Mouse (Mus musculus) ES-E14 (cell line): ENCODE measurements around the gene Fam131c. TPM values are rescaled to one million over a fixed set of nuclear protein-coding genes. Genes with fewer than 3 reads are reported as not detected.

Source experiments
- DNase-seq: peaks from one replicate; pipeline ENCODE4 v3.0.0-alpha.2; 2013; ENCODE audit warnings: low read depth, low spot score
- H3K27ac ChIP-seq: 2 replicates; pipeline ENCODE4 v1.5.1; 2012; ENCODE audit warnings: low read depth, mild to moderate bottlenecking, low read length, moderate library complexity, mixed read lengths; ENCODE audit not compliant: poor library complexity, insufficient read depth, severe bottlenecking
- H3K36me3 ChIP-seq: 2 replicates; pipeline ENCODE4 v1.6.1; 2012; ENCODE audit warnings: mild to moderate bottlenecking, low read length, moderate library complexity, mixed read lengths; ENCODE audit not compliant: control insufficient read depth, poor library complexity, insufficient read depth, severe bottlenecking
- H3K4me1 ChIP-seq, 2 experiments: fragments of 150-350 bp in 1 of 2; sonication (generic) in 1 of 2; 2 replicates each; pipeline ENCODE4 v1.6.1; 2012; ENCODE audit warnings: low read length in 2 of 2, mild to moderate bottlenecking in 1 of 2, mixed read lengths in 1 of 2; ENCODE audit not compliant: control insufficient read depth in 2 of 2, insufficient read depth in 2 of 2, poor library complexity in 1 of 2
- H3K4me3 ChIP-seq, 2 experiments: fragments of 150-350 bp in 1 of 2; sonication (generic) in 1 of 2; 2 replicates each; pipeline ENCODE4 v1.5.1; 2012; ENCODE audit warnings: low read length in 2 of 2, low read depth in 1 of 2, mild to moderate bottlenecking in 1 of 2, mixed read lengths in 1 of 2; ENCODE audit not compliant: insufficient read depth in 1 of 2, poor library complexity in 1 of 2, severe bottlenecking in 1 of 2
- H3K9ac ChIP-seq: 2 replicates; pipeline ENCODE4 v1.6.1; 2012; ENCODE audit warnings: low read depth, mild to moderate bottlenecking, low read length, mixed read lengths; ENCODE audit not compliant: poor library complexity, insufficient read depth, severe bottlenecking
- H3K9me3 ChIP-seq: fragments of 150-350 bp; sonication (generic); 2 replicates; pipeline ENCODE4 v1.6.1; 2012; ENCODE audit warnings: low read depth, mild to moderate bottlenecking, low read length; ENCODE audit not compliant: control insufficient read depth, insufficient read depth
- CHD2 ChIP-seq: IDR thresholded peaks from 2 replicates; pipeline ENCODE4 v1.6.1; 2014; ENCODE audit warnings: mild to moderate bottlenecking, low read depth, low read length, inconsistent platforms
- HCFC1 ChIP-seq: IDR thresholded peaks from 2 replicates; pipeline ENCODE4 v1.6.1; 2012; ENCODE audit warnings: low read length, inconsistent platforms, borderline replicate concordance; ENCODE audit not compliant: insufficient read depth
- MAFK ChIP-seq: IDR thresholded peaks from 2 replicates; pipeline ENCODE4 v1.6.1; 2014; ENCODE audit warnings: mild to moderate bottlenecking, low read depth, low read length, inconsistent platforms; ENCODE audit not compliant: insufficient read depth
- ZC3H11A ChIP-seq: IDR thresholded peaks from 2 replicates; pipeline ENCODE4 v1.6.1; 2012; ENCODE audit warnings: low read depth, mild to moderate bottlenecking, inconsistent platforms, low read length, borderline replicate concordance
- ZNF384 ChIP-seq: IDR thresholded peaks from 2 replicates; pipeline ENCODE4 v1.6.1; 2012; ENCODE audit warnings: low read depth, low read length, inconsistent platforms
- in situ Hi-C, 2 experiments: fragments of 600-800 bp; cut with MboI; formaldehyde crosslinking; loops; one replicate each; pipeline ENCODE4 v1.15.1; 2025; ENCODE audit warnings: low sequenced_read_pairs in 2 of 2, inconsistent platforms in 1 of 2; ENCODE audit not compliant: unreplicated experiment in 2 of 2
- total RNA-seq: library from RNA; depleted of rRNA; stranded (reverse); fragments of 300-350 nt; gene quantifications from 2 replicates; pipeline ENCODE4 v1.2.3, GENCODE M21; 2012

Gene Fam131c
- total RNA-seq, 1 experiment = 2.3 TPM

GRCm38 (mm10) chr4:141411430-141411992, 43.5 kb downstream of the Fam131c start:
- no peak for TF ChIP-seq CHD2
- TF ChIP-seq ZC3H11A = no peak; the same call in 1 of the 2 replicates
- no peak for TF ChIP-seq HCFC1
- TF ChIP-seq MAFK = no peak
- TF ChIP-seq ZNF384 = no peak
- in situ Hi-C loops = no loop called here
- Histone ChIP-seq H3K4me1 (peaks cover 0 to 2% of the 10 kb centered on the region in 2 experiments; a peak in 1 of 4 replicates), H3K27ac (no peak overlapping the region), H3K4me3 (0 out of 4 replicates have a peak overlapping the region, but pooled peaks of 1 of the 2 experiments have one; percentile 34), H3K9ac (no peak overlapping the region), H3K36me3 (no peaks in the 10 kb centered on the region), H3K9me3 (no peaks in the 10 kb centered on the region)
- no peak for DNase-seq

DNA sequence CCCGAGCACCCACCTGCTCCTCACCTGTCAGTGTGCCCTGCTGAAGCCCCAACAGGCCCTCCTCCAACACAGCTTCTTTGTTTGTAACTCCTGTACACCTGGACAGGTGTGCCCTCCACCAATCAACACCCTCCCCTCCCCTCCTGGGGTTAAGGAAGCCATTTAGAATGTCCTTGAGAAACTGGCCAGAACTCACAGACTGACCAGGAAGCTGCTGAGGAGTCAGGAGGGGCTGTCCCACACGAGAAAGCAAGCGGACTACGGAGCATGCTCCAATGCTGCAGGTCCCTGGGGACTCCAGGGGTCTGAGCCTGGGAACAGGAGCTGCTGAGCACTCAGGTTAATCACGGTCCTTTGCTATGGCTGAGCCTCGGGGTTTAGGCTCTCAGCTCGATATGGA, 47.9 kb downstream of the Fam131c start, which contains the start of gene Clcnkb:
TSS of gene Clcnkb (minus strand) at position 91 of the 400 bp plus-strand sequence.
- H3K9ac ChIP-seq = no peak within 1 kb of the TSS
- H3K4me1 ChIP-seq = peaks cover 0 to 11% of the 10 kb centered on the region in 2 experiments; a peak in 2 of 4 replicates
- no peak for DNase-seq
- in situ Hi-C loops = no loop called here
- H3K9me3 ChIP-seq = no peaks in the 10 kb centered on the region
- H3K27ac ChIP-seq = no peak within 1 kb of the TSS
- no peak within 1 kb of the TSS for H3K4me3 ChIP-seq
- H3K36me3 ChIP-seq = no peaks in the 10 kb centered on the region
- TF ChIP-seq CHD2 (no peak), MAFK (no peak), ZNF384 (no peak), HCFC1 (no peak), ZC3H11A (no peak)

DNA sequence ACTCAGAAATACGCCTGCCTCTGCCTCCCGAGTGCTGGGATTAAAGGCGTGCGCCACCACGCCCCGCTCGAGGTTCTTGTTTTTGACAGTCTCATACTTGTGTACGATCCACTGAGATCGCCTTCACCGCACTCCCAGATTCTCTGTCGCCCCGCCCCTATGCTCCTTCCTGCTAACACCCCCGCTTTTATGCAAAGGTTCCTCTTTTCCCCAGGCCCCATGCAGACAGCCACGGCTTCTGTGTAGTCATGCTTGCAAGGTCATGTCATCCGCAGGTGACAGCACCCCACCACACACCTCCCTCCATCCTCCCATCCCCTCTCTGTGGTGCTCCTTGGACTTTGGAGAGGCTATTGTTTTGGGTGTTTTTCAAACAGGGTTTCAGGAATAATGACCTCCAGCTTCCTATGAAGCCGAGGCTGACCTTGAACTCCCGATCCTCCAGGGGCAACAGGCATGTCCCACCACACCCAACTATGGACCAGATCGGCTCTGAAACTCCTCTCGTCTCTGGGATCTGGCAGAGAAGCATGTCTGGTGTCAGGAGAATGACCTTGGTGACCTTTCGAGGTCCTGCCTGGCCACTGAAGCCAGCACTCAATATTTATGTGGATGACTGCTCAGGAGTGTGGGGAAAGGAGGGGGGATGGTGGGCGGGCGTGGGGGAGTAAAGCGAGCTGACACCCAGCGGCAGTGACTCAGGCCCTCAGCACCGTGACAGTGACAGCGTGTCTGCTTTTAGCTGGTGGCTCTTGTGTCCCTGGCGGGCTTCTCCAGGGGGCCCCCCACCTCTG, 51.6 kb downstream of the Fam131c start:
- H3K9ac ChIP-seq = no peak overlapping the region
- no peak overlapping the region for H3K27ac ChIP-seq
- no peaks in the 10 kb centered on the region for H3K36me3 ChIP-seq
- no peak for TF ChIP-seq MAFK
- TF ChIP-seq CHD2 = no peak
- TF ChIP-seq HCFC1 = no peak
- no peak for TF ChIP-seq ZNF384
- TF ChIP-seq ZC3H11A = no peak
- in situ Hi-C loops = no loop called here
- DNase-seq = no peak
- H3K4me3 ChIP-seq = no peak overlapping the region
- peaks cover 0 to 15% of the 10 kb centered on the region in 2 experiments; a peak in 2 of 4 replicates for H3K4me1 ChIP-seq
- no peaks in the 10 kb centered on the region for H3K9me3 ChIP-seq

- H3K4me1 ChIP-seq = peaks cover 0 to 17% of the 10 kb centered on the region in 2 experiments; a peak in 2 of 4 replicates
- H3K9me3 ChIP-seq = no peaks in the 10 kb centered on the region
- H3K27ac ChIP-seq = no peak within 1 kb of the TSS
- no peak within 1 kb of the TSS for H3K4me3 ChIP-seq
- no peak for DNase-seq
- H3K36me3 ChIP-seq = no peaks in the 10 kb centered on the region
- H3K9ac ChIP-seq = no peak within 1 kb of the TSS
- TF ChIP-seq ZNF384 (no peak), MAFK (no peak), CHD2 (no peak), ZC3H11A (no peak), HCFC1 (no peak)
- in situ Hi-C loops = no loop called here
Measured at GRCm38 (mm10) chr4:141420192-141420829, 52.3 kb downstream of the Fam131c start, which contains the start of gene Hspb7. Gene Hspb7 (plus strand): TSS chr4:141420779.
